Mouse (Mus musculus): Measurements from ENCODE around the gene Mnat1.

Gene Mnat1

GRCm38 (mm10) chr12:73307750-73308149 lies 184.2 kb downstream of the Mnat1 start:
- Histone ChIP-seq H3K36me3 (ENCODE audit: insufficient read depth, low read length) (no peaks in the 10 kb centered on the region), H3K27me3 (ENCODE audit: insufficient read depth, low read length) (no peaks in the 10 kb centered on the region), H3K9me3 (ENCODE audit: low read length) (no peaks in the 10 kb centered on the region), H3K4me3 (replicated peaks; ENCODE audit: low read length) (no peak overlapping the region), H3K4me1 (replicated peaks; ENCODE audit: low read depth, low read length) (peaks cover 7% of the 10 kb centered on the region; the same call in 1 of the 2 replicates)
- TF ChIP-seq POU5F1 (IDR thresholded peaks at IDR 0.05; ENCODE audit: borderline replicate concordance, low read length) (no peak), NANOG (IDR thresholded peaks at IDR 0.05; ENCODE audit: borderline replicate concordance, low read length) (no peak), CTCF (conservative IDR thresholded peaks at IDR 0.05; ENCODE audit: low read length) (no peak)

- TF ChIP-seq NANOG (IDR thresholded peaks at IDR 0.05; ENCODE audit: borderline replicate concordance, low read length) (no peak), POU5F1 (IDR thresholded peaks at IDR 0.05; ENCODE audit: borderline replicate concordance, low read length) (no peak), CTCF (conservative IDR thresholded peaks at IDR 0.05; ENCODE audit: low read length) (no peak)
- no peaks in the 10 kb centered on the region for H3K36me3 ChIP-seq (ENCODE audit: insufficient read depth, low read length)
- no peak overlapping the region for H3K4me3 ChIP-seq (replicated peaks; ENCODE audit: low read length)
- H3K4me1 ChIP-seq (replicated peaks; ENCODE audit: low read depth, low read length), result peaks cover 7% of the 10 kb centered on the region; the same call in 1 of the 2 replicates
- H3K27me3 ChIP-seq (ENCODE audit: insufficient read depth, low read length), result no peaks in the 10 kb centered on the region
- H3K9me3 ChIP-seq (ENCODE audit: low read length), result no peaks in the 10 kb centered on the region
Measured at GRCm38 (mm10) chr12:73308711-73309110, 185.2 kb downstream of the Mnat1 start.

- Histone ChIP-seq H3K4me1 (replicated peaks; ENCODE audit: low read depth, low read length) (peaks cover 16% of the 10 kb centered on the region), H3K27me3 (ENCODE audit: insufficient read depth, low read length) (no peaks in the 10 kb centered on the region), H3K4me3 (replicated peaks; ENCODE audit: low read length) (no peak overlapping the region), H3K9me3 (ENCODE audit: low read length) (peaks cover 7% of the 10 kb centered on the region), H3K36me3 (ENCODE audit: insufficient read depth, low read length) (peaks cover 8% of the 10 kb centered on the region; the same call in 1 of the 2 replicates)
- TF ChIP-seq POU5F1 (IDR thresholded peaks at IDR 0.05; ENCODE audit: borderline replicate concordance, low read length) (no peak), CTCF (conservative IDR thresholded peaks at IDR 0.05; ENCODE audit: low read length) (no peak), NANOG (IDR thresholded peaks at IDR 0.05; ENCODE audit: borderline replicate concordance, low read length) (no peak)
Measured at GRCm38 (mm10) chr12:73317706-73318686, 194.5 kb downstream of the Mnat1 start.

Data from E14TG2a.4 (cell line).